Mouse (Mus musculus) lung, postnatal 10 days (tissue): Measurements from ENCODE around the gene 4930469K13Rik.

ENCODE experiments used
- DNase-seq: peaks from one replicate; pipeline ENCODE4 v3.0.0; 2021

The 4930469K13Rik gene

DNA sequence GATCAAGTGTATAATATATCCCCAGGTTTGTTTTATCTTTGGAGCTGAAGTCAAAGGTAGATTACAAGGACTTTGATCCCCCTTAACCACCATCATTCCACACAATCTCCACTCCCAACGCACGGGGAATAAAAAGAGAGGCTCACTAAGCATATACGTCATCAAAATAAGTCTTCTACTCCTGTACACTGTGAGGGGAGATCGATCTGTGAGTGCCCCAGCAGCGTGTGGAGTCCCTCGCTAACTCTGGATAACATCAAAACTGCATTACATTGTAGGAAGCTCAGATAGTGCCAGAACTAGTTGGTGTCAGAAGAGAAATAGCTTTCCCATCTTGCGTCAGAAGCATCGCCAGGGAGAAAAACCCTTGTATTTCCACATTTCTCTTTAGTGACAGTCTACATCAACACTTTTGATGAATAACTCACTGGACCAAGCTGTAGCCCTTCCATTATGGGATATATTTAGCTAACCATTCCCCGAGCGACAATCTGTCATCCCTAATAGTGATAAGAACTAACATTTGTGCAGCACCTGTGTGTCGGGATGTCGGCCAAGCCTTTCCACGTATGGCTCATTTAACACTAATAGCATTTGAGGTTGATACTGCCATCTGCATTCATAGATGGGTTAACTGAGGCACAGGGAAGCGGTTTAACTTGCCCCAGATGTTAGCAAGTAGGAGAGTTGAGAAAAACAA lies 123.9 kb downstream of the 4930469K13Rik start:
- no peak for DNase-seq

DNA sequence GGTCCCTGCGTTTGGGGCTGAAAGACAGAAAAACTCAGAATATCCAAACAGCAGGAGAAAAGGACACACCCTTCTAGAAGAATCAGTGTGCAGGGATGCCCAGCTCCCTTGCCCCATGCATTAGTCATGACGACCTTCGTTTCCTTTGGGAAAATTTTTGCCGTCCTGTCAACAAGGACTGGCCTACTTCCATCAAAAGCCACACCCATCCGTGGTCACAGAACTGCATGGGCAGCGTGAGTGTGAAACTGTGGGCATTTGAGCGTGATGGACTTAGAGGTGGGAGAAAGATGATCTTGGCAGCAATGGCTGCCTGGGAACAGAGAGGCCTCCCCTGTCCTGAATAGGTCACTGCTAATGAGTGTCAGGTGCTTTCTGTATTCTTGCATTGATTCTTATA lies 126.2 kb downstream of the 4930469K13Rik start:
- DNase-seq = no peak

DNA sequence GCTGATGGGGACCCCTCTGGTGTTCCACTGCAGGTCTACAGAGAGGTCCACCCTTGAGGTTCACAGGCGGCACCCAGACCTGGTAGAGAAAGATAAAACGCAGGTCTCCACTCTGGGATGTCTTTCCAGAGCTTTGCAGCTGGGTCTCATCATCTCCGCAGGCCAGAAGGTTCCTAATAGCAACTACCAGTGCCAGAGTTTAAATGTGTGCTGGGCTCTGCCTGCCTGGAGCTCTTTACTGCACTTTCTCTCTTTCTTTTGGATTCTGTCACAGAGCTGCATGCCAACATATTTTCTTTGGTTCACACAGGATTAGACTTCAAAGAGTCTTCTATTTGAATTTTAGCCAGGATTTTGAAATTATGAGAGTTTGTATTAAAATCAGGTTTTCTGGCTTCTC lies 129.2 kb downstream of the 4930469K13Rik start:
- peak; percentile 31 for DNase-seq

DNA sequence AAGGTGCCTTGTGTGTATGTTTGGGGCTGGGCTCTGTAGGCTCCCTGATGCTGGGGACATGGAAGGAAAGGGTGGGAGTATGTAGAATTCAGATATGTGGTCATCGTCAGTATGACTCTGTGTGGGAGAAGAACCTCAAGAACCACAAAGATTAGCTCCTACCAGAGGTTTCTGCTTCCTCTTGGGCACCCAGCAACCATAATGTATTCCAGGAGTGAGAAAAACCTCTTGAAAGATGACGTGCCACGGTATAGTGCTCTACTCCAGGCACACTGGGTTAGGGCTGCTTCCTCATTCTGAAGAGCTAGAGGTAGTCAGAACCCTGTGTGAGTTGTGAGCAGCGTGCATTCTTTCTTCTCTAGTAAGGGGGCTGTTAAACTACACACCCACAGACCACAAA lies 130.6 kb downstream of the 4930469K13Rik start:
- no peak for DNase-seq

DNA sequence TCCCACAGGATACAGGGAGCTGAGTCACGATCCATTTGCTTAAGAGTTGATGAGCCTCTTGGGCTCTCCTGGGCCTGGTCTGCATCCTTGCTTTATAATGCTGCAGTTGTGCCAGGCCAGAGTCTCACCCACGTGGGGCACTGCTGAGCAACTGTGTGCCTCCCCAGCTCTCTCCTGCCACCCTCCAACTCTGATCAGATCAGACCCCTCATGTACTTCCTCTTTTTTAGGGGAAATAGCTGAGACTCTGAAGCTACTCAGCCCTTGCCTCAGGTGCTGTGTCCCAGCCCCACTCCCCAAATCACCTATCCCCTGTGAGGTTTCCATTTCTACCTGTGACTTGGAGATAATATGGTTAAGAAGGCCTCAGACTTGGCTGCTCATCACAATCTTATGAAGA lies 133.0 kb downstream of the 4930469K13Rik start:
- no peak for DNase-seq

DNA sequence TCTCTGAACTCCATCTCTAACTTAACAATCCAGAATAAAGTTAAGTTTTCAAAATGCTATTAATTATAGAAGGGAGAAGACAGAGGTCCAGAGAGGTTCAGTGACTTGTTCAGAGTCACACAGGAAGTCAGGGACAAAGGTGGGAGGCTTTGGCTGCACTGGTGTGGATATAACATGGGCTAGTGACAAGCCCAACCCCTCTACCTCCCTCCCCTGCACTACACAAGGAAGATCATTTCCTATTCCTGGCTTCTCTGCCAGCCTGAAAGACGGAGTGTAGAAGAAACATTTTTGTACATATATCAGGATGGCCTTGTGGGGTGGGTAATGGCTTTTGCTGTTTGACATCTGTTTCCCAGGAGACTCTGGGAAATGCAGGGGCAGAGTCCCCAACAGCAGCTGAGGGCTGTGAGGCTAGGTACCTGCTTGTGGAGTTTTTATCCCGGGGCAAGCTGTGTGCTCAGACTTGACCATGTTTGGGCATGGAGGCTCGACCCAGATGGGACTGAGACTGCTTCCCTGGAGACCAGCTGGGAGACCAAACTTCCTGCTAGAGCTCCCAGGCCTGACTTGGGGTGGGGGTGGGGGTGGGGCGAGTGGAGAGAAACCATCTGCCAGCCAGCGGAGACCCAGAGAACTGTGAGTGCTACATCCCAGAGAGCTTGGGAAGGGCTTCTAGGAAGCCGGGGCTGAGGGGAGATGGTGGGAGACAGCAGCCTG lies 135.5 kb downstream of the 4930469K13Rik start, which contains the start of gene Kcnmb1:
Gene Kcnmb1 (plus strand): TSS at position 326 of the 720 bp plus-strand sequence.
- peak; percentile 65 for DNase-seq

DNA sequence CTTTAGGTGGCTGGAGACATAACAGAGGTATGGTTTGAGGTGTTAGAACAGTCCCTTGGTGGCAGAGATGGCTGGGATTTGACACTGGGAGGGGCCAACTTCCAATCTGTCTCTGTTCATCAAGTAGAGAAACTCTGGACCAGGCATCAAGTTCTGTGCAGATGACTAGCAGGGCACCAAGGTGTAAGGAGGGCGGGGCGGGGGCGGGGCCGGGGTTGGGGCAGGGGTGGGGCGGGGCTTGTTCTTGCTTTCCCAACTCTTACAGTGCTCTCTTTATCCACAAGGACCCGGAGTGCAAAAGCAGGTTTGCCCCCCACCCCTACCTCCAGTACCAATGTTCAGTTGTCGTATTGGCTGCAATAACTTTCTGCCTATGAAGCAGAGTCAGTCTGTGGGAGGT lies 136.2 kb downstream of the 4930469K13Rik start:
- DNase-seq = no peak

DNA sequence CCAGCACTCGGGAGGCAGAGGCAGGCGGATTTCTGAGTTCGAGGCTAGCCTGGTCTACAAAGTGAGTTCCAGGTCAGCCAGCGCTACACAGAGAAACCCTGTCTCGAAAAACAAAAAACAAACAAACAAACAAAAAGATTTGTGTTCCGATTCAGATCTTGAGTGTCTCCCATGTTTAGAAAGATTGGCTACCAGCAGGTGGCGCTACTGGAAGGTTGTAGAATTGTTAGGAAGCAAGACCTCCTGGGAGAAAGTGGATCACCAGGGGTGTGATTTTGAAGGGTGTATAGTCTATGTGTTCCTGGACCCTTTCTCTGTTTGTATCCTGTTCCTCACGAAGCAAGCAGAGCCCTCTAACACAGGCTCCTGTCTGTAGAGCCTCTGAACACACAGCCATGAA lies 139.6 kb downstream of the 4930469K13Rik start:
- peak; percentile 60 for DNase-seq

DNA sequence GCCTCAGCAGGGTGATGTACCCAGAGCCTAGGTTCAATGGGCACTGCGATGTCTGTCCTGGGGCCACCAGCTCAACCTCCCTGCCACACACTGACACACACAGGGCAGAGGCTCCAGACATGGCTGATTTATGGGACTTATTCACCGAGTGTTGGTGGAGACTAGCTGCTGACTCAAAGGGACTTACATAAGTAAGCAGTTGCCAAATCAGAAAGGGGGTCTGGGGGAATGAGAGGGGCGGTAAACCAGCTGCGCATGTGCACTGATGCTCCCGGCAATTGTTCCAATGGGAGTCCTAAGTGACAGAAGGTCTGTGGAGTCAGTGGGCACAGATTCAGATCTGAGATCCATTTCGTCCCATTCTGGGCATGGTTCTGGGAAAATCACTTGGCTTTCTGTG lies 140.8 kb downstream of the 4930469K13Rik start:
- DNase-seq = no peak

DNA sequence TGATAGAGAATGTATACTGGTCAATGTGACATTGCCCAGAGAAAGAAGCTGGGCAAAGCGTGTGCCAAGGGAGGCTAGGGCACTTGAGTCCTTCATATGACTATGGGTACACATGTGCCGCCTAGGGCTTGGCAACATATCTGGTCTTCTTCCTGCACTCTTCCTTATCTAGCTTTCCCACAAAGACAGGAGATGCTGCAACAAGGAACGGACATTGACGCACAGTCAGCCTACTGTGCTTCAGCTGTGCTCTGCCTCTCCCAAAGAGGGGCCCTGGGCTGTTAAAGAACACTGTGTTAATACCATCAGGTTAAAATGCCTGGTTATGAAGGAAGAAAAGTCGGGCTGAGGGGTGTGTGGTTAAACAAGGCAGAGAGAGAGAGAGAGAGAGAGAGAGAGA lies 141.7 kb downstream of the 4930469K13Rik start:
- DNase-seq = no peak

DNA sequence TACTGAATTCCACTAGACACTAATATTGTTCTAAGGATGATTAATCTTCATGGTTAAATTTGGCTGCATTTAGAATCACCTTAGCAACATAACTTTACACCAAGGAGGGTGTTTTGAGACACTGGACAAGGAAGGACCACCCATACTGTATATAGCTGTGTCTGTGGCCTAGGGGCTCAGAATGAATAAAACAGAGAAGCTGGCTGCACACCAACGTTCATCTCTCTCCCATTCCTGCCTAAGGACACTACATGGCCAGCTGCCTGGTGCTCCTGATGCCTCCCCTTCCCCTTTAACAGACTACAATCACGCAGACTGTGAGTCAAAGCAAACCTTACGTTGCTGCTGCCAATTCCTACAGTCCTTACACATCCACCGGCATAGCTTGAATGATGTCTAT lies 142.4 kb downstream of the 4930469K13Rik start:
- DNase-seq = no peak

DNA sequence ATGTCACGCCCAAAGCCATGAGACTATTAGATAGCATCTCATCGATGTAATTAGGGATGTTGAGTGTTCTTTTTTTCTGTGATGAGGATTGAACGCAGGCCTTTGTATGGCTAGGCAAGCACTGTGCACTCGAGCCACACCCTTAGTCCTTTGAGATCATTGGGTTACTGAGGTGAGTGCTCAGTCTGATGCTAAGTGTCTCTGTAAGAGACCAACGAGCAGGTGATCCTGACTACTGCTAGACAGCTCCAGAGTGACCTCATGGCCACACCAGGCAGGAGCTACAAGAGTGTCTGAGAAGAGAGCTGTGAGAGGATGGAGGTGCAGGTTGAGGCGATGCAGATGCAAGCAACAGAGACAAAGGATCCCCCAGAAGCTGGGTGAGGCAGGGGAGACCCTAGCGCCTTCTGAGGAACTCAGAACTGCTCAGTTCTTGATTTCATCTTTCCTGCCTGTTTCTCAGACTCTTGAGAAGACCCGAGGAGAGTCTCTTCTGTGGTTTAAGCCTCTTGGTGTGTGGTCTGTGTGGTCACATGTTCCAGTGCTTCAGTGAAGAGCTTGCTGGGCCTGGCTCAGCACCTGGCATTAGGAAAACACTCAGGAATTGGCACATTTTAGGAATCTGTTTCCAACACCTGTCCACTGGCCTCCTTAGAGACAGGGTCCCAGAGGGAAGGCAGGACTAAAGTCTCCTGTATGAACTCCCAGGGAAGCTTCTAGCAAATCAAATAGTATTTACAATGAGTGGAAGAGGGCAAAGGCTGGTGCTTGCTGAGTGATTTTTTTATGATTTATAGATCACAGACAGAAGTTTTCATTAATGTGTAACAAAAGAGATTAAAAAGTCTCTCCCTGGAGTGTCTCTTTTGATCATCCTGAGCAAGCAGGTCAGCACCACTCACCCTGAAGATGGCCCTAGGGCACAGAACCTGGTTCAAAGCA lies 146.4 kb downstream of the 4930469K13Rik start:
- DNase-seq = no peak

DNA sequence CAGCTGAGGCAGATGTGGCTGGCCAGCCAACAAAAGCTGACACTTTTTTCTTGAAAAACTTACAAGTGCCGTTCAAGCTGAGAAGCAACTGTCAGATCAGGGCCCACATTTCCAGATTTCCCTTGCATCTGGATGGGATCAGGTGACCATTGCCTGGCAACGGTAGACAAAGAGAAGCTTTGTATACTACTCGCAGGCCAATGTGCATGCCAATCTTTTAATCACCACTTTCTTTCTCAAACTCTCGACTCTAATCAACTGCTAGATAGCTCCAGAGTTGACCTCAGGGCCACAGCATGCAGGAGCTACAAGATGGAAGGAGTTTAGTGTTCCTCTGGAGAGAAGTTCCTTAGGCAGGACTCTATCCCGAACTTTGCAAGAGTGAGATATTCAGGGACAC lies 147.2 kb downstream of the 4930469K13Rik start:
- DNase-seq = no peak

DNA sequence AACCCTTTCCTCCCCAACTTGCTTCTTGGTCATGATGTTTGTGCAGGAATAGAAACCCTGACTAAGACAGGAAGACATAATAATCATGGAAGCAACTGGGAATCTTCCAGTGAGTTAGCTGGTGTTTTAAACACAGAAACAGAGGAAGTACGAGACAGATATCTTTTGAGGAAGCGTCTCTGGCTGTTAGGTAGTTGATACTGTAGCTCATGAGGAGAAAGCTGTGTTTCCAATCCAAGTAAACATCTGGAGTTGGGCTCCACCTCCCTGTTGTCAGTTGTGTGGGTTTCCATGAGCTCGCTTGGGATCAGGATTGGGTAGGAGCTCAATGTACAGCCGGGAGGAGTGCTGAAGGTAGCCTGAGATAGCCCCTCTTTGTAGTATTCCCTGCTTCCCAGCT lies 151.9 kb downstream of the 4930469K13Rik start:
- DNase-seq = no peak

DNA sequence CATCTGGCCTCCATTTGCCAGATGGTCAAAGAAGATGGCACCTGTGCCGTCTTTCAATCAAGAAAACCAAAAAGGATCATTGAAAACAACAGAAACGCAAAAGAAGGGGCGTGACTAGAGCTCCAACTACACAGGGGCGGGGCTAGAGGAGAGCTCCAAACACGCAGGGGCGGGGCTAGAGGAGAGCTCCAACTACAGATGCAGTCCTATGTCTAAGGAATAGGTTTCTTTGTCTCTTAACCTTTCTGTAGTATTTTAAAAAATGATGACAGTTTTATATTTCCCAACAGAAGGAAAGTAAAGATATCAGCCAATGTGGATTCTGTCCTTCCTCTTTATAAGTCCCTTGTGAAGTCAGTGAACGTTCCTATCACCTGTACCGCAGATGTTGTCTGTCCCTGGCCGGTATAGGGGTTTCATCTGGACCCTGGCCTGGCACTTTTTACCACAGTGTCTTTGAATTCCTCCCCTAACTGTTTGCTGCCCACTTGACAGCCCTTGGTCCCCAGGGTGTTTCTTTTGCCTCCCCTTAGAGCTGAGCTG lies 153.5 kb downstream of the 4930469K13Rik start:
- no peak for DNase-seq

DNA sequence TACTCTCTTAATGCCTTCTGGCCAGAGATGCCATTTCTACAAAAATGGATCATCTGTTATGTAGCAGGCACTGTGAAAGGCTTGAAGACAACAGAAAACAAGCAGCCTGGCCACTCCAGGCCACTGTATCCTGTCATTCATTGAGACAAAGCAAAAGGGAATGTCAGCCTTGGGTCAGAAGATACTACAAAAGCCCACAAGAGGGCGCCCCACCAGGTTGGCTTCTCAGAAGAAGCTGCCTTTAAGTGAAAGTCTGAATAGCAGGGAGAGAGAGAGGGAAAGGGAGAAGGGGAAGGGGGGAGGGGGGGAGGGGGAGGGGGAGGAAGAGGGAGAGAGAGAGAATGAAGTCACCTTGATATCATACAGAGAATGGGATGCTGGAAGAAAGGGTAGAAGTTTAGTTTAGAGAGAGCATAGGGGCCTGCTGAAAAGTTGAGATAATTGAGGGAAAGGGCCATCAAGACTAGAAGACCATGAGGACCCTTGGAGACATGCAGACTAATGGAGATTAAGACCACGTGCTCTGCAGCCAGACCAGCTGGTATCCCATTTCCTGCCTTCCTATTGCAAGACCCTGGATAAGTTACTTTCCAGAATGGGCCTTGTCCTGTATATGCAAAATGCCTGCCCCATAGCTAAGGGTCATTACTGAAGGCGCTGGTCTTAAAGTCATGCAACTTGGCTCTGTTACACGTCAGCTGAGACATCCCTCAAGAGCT lies 154.1 kb downstream of the 4930469K13Rik start:
- DNase-seq = no peak

DNA sequence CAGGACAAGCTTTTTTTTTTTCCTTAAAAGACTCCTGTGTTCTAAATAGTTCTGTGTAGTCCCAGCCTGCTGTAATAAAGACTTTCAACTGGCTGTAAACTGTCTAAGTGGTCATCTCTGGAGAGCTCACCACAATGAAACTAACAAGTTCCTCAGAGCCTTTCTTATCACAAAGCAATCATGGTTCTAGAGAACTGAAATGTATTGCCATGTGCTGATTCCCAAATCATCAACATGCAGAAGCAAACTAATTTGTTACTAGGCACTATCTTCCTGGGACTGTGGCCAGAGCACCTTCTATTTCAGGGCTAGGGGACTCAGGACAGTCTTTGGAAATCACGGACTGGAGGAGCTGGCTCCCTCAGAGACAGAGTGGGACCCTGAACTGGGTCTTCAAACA lies 154.8 kb downstream of the 4930469K13Rik start:
- no peak for DNase-seq

DNA sequence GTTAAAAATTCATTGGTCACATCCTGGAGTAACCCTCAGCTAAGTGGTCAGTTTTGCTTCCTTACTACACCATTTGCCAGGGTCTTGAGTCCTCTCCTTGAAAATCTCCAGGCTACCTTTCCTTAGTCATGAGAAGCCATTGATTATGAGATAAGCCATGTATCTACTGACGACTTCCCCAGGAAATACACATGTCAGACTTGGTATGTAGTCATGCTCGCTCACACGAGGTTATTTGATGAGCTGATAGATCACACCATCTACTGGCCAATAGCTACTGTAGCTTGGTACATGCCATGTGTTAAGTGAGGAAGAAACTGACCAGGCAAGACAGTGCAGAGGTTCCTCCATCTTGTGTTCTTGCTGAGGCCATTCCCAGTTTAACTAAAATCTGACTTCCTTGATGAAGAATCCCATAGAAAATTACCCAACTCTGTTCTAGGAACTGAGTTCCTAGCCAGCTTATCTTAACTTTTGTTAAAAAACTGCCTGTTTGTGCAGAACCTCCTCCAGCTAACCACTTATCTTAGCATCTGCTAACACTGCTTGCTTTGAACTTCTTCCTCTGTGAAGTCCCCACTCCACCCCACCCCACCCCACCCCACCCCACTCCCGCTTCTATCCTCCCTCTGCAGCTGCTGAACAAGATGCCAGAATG lies 158.8 kb downstream of the 4930469K13Rik start:
- DNase-seq = no peak

DNA sequence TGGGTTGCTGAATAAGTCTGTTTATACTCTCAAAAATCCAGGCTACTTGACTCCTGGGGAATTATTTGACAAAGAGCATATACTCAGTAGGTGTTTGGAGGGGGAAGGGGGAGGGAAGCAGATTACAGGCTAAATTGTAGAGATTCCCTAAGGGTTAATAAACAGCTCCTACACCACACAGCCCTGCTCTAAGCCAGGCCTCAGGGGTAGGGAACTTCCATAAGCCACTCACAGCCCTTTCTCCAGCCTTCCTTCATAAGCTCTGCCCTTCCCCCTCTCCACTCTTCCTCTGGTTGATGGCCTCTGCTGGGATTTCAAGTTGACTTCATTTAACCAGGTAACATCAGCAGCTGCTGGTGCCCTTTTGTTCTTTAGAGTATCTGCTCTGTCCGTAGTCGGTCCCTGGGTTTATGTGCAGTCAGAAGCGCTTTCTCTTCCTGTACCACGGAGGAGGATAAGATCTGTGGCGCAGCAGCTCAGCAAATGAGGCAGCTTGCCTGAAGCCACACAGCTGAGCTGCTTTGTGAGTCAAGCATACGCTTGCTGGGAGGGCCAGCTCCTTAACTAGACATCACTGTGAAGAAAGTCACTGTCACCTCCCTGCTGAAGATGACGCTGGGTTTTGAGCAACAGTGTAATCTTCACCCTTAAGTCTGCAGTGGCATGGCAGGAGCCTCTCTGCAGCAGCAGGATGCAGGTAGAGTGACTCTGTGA lies 159.6 kb downstream of the 4930469K13Rik start:
- no peak for DNase-seq

DNA sequence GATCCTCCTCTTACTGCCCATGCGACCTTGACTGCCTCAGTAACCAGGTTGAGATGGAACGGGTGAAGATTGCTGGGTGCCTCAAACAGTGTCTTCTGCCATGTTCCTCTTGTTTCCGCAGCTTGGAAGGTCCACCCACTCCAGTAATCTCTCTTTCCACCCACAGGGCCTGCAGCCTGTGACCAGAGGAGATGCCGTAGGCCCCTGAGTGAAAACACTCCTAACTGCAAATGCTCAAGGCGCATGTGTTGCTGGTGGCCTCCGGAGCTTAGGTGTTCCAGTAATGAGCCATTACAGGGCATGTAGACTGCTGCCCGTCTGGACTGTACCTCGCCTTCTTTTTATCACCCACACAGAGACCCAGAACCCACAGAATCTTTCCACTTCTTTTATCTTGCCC lies 160.7 kb downstream of the 4930469K13Rik start:
- no peak for DNase-seq

DNA sequence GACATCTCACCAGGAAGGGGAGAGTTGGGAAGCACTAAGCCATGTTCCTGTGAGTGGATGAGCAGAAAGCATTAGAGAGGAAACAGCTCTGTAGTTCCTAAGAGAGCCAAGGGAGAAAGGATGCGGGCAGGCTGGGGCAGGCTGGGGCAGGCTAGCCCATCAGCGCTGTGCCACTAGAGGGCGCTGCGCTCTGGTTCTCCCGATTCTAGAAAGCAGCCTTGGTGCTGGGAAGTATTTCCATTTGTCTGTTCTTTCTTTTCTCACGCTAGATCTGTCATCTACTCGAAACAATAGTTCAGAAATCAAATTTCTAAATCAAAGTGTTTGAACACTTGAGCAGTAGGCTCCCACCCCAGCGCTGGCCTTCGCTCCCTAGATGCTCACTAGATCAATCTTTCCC lies 164.1 kb downstream of the 4930469K13Rik start:
- no peak for DNase-seq
